Mouse (Mus musculus) neural tube, embryonic 11.5 days (tissue): ENCODE data around the gene Kiss1r. TPM values are rescaled to one million over a fixed set of nuclear protein-coding genes. Genes with fewer than 3 reads are reported as not detected.
"Not testable (repeated sequence)": the region's sequence is repeated elsewhere in the genome, so short reads cannot be mapped to it uniquely, and the experiment has no call there.

Experiments
- ATAC-seq: fragments of 200-750 bp; cut with Nextera tagmentation; 2 replicates; pipeline ENCODE4 v1.8.0; 2017; ENCODE audit warnings: moderate number of reproducible peaks, mild to moderate bottlenecking, moderate TSS enrichment, moderate library complexity; ENCODE audit not compliant: insufficient read depth, low FRiP score, low TSS enrichment
- DNase-seq: peaks from one replicate; pipeline ENCODE4 v3.0.0-alpha.2; 2015; ENCODE audit warnings: low spot score
- H3K27ac ChIP-seq: fragments of 300-500 bp; sonication (generic); 2 replicates; pipeline ENCODE4 v1.5.1; 2014; ENCODE audit warnings: low read depth, mild to moderate bottlenecking, low read length
- H3K27me3 ChIP-seq: fragments of 300-500 bp; sonication (generic); 2 replicates; pipeline ENCODE4 v1.6.1; 2014; ENCODE audit warnings: mild to moderate bottlenecking, low read length, mixed read lengths; ENCODE audit not compliant: control insufficient read depth, insufficient read depth
- H3K36me3 ChIP-seq: fragments of 300-500 bp; sonication (generic); 2 replicates; pipeline ENCODE4 v1.6.1; 2014; ENCODE audit warnings: mild to moderate bottlenecking, low read length, moderate library complexity, mixed read lengths; ENCODE audit not compliant: control insufficient read depth, insufficient read depth
- H3K4me1 ChIP-seq: fragments of 300-500 bp; sonication (generic); 2 replicates; pipeline ENCODE4 v1.6.1; 2014; ENCODE audit warnings: low read length, mixed read lengths; ENCODE audit not compliant: control insufficient read depth, insufficient read depth
- H3K4me2 ChIP-seq: fragments of 300-500 bp; sonication (generic); 2 replicates; pipeline ENCODE4 v1.6.1; 2014; ENCODE audit warnings: low read depth, mild to moderate bottlenecking, moderate library complexity
- H3K4me3 ChIP-seq: fragments of 300-500 bp; sonication (generic); 2 replicates; pipeline ENCODE4 v1.5.1; 2014; ENCODE audit warnings: low read depth, low read length
- H3K9ac ChIP-seq: fragments of 300-500 bp; sonication (generic); 2 replicates; pipeline ENCODE4 v1.6.1; 2014; ENCODE audit warnings: mild to moderate bottlenecking, low read length
- H3K9me3 ChIP-seq: fragments of 300-500 bp; sonication (generic); 2 replicates; pipeline ENCODE4 v1.6.1; 2016; ENCODE audit warnings: low read length; ENCODE audit not compliant: control insufficient read depth
- WGBS: fragments of 180-500 bp; shearing (Covaris S2); extraction: QIAGEN DNeasy Blood & Tissue Kit; methylation state at CpG from one replicate; pipeline ENCODE4 v1.1.7; 2014; 5-methylcytosine and 5-hydroxymethylcytosine counted together
- polyA plus RNA-seq: library from polyadenylated mRNA; unstranded; fragments of >200 nt; fragmentation: Nextera tagmentation; extraction: Ambion mirVana; gene quantifications from 2 replicates; pipeline ENCODE4 v1.2.1, GENCODE M21; 2014

Gene Kiss1r
- polyA plus RNA-seq, 1 experiment from 2014 or later = 0.80 TPM

DNA sequence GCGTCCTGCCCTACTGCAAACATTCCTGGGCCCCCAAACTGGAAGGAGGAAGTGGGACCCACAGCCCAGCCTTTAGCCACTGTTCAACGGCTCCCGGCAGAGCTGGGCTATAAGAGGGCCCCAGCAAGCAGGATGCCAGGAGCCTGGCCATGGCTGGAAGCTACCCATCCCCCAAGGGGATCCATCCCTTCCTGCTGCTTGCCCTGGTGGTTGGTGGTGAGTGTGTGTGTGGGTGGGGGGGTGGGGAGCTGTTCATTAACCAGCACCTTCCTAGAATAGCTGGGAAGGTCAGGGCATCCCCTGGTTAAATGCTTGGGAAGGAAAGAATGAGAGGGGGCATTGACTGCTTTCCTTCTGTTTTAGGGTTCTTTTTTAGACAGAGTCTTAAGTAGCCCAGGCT, 37.2 kb upstream of the Kiss1r start:
- Histone ChIP-seq H3K9ac (no peak overlapping the region), H3K27me3 (peaks cover 9% of the 10 kb centered on the region; the same call in 1 of the 2 replicates), H3K4me3 (no peak overlapping the region), H3K27ac (no peak overlapping the region), H3K36me3 (no peaks in the 10 kb centered on the region), H3K4me2 (no peak overlapping the region), H3K9me3 (no peaks in the 10 kb centered on the region), H3K4me1 (peaks cover 6% of the 10 kb centered on the region)
- WGBS = 43% methylated on average over 3 of the region's 3 CpGs
- no peak for ATAC-seq
- DNase-seq = no peak

DNA sequence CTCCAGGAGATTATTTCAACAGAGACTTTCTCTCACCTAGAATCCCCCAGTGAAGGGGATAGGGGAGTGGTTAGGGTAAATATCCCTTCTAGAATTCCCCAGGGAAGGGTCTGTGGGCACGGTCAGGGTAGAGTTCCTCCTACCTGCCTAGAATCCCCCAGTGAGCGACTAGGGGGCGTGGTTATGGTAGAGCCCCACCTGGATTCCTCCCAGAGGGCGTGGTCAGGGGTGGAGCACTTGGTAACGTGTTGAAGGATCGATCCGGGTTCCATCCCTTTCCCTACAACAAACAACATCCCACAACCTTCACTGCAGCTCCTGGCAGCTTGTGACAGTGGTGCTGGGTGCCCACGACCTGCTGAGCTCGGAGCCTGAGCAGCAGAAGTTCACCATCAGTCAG, 36.0 kb upstream of the Kiss1r start:
- no peak overlapping the region for H3K9ac ChIP-seq
- peaks cover 3% of the 10 kb centered on the region; the same call in 1 of the 2 replicates for H3K4me1 ChIP-seq
- WGBS = 17% methylated on average over 9 of the region's 9 CpGs
- no peak for ATAC-seq
- no peak for DNase-seq
- H3K27ac ChIP-seq = no peak overlapping the region
- H3K36me3 ChIP-seq = no peaks in the 10 kb centered on the region
- no peaks in the 10 kb centered on the region for H3K9me3 ChIP-seq
- H3K4me3 ChIP-seq = no peak overlapping the region
- peaks cover 9% of the 10 kb centered on the region; the same call in 1 of the 2 replicates for H3K27me3 ChIP-seq
- H3K4me2 ChIP-seq = no peak overlapping the region

DNA sequence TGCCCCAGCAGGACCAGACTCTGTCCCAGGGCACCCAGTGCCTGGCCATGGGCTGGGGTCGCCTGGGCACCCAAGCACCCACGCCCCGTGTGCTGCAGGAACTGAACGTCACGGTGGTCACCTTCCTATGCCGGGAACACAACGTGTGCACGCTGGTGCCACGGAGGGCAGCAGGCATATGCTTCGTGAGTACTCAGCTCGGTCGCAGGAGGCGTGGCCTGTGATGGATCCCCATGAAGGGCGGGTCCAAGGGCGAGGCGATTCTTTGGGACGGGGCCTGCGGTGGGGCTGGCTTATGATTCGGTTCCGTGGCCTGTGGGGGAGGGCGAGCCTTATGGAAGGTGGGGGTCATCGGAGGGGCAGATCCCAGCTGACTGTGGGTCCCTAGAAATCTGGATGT, 34.8 kb upstream of the Kiss1r start:
- no peak overlapping the region for H3K27ac ChIP-seq
- H3K4me1 ChIP-seq = peaks cover 3% of the 10 kb centered on the region; the same call in 1 of the 2 replicates
- H3K9me3 ChIP-seq = no peaks in the 10 kb centered on the region
- H3K36me3 ChIP-seq = no peaks in the 10 kb centered on the region
- DNase-seq (no peak), ATAC-seq (no peak)
- H3K9ac ChIP-seq = peak overlapping the region; percentile 32
- H3K4me2 ChIP-seq = peak overlapping the region; percentile 22
- peaks cover 9% of the 10 kb centered on the region; the same call in 1 of the 2 replicates for H3K27me3 ChIP-seq
- WGBS = 6% methylated on average over 22 of the region's 22 CpGs
- peak overlapping the region; percentile 13; the same call in 1 of the 2 replicates for H3K4me3 ChIP-seq

DNA sequence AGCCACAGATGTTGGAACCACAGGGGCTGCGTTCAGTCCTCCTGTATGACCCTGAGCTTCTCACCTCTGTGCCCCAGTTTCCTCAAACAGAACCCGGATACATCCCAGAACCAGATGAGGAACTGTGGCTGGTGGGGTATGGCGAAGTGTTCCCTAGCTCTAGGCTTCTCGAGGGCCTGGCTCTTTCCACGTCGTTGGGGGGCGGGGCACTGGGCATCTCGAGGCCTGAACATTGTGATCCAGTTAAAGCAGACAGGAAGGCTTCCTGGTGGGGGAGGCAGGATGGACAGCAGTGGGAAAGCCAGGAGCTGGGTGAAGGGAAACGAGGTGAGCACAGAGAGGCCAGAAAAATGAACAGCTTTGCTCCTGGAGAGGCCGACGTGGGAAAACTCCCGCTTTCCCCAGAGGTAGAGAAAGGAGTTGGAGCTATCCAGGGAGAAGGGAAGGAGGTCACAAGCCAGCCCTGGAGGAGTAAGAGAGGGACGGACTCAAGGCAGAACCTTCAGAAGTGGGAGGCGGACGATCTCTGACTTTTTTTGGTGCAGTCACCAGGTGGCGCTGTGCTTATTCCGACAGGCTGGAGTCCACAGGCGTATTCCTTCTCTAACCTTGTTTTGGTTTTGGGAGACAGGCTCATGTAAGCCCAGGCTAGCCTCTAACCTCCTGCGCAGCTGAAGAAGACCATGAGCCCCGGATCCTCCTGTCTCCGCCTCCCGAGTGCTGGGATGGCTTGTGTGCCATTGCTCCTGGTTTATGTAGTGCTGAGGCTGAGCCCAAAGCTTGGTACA, 33.3 kb upstream of the Kiss1r start:
- H3K27ac ChIP-seq = no peak overlapping the region
- peaks cover 9% of the 10 kb centered on the region; the same call in 1 of the 2 replicates for H3K27me3 ChIP-seq
- H3K4me3 ChIP-seq = no peak overlapping the region
- ATAC-seq (no peak), DNase-seq (peak; percentile 79)
- H3K9me3 ChIP-seq = no peaks in the 10 kb centered on the region
- no peak overlapping the region; the same call in 1 of the 2 replicates for H3K4me2 ChIP-seq
- no peak overlapping the region for H3K9ac ChIP-seq
- peaks cover 3% of the 10 kb centered on the region; the same call in 1 of the 2 replicates for H3K4me1 ChIP-seq
- H3K36me3 ChIP-seq = no peaks in the 10 kb centered on the region
- 14% methylated on average over 22 of the region's 22 CpGs for WGBS

DNA sequence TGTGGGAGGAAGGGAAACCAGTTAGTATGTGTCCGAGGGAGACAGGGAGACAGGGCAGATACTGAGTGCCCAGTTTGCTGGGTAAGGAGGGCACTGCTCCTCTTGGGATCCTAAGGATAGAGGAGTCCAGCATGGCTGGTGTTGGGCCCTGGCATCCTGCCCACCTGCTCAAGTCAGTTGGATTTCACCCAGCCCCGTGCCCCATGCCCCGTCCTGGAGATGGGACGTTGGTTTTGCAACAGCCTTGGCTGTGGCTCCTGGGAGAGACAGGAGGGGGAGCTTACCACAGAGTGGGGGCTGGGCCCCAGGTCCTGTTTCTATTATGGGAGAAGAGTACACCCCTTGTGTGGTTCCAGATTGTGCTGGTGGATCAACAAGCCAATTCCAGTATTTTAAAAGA, 32.3 kb upstream of the Kiss1r start:
- ATAC-seq = no peak
- WGBS = 69% methylated on average over 4 of the region's 4 CpGs
- H3K27ac ChIP-seq = no peak overlapping the region
- H3K36me3 ChIP-seq = no peaks in the 10 kb centered on the region
- peaks cover 9% of the 10 kb centered on the region; the same call in 1 of the 2 replicates for H3K27me3 ChIP-seq
- no peak for DNase-seq
- peaks cover 3% of the 10 kb centered on the region; the same call in 1 of the 2 replicates for H3K4me1 ChIP-seq
- no peak overlapping the region for H3K9ac ChIP-seq
- H3K9me3 ChIP-seq = no peaks in the 10 kb centered on the region
- no peak overlapping the region for H3K4me3 ChIP-seq
- no peak overlapping the region for H3K4me2 ChIP-seq

DNA sequence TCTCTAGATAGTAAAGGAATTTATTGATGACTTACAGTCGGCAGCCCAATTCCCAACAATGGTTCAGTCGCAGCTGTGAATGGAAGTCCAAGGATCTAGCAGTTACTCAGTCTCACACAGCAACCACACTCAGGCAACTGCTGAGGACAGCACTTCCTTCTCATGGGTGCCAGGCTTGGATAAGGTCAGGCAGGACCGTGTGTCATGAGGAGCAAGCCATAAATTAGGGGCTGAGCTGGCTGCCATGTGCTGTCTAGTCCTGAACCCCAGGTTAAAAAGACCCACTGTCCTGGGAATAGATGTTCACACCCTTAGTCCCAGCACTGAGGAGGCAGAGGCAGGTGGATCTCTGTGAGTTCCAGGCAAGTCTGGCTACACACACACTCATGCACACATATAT, 31.8 kb upstream of the Kiss1r start:
- 67% methylated on average over 2 of the region's 3 CpGs for WGBS
- not testable (repeated sequence) for H3K4me3 ChIP-seq, H3K36me3 ChIP-seq, H3K4me1 ChIP-seq, ATAC-seq, H3K9me3 ChIP-seq, H3K27ac ChIP-seq, H3K9ac ChIP-seq, H3K27me3 ChIP-seq, H3K4me2 ChIP-seq, DNase-seq

DNA sequence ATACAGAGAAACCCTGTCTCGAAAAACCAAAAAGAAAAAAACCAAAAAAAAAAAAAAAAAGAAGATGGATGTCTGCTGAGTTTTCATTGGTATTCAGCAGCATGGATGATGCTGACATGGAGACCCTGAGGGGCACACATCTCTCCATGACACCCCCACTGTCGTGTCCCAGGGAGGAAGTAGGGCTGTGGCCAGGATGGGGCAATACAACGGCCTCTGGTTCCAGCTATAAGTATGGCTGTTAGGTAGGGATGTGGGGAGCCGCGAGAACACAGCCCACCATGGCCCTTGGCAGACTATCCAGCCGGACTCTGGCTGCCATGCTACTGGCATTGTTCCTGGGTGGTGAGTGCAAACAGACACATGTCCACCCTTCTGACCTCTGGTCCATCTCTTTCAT, 30.7 kb upstream of the Kiss1r start, which contains the start of gene Elane:
Elane (plus strand) TSS at position 194 of the 400 bp plus-strand sequence.
- no peaks in the 10 kb centered on the region for H3K36me3 ChIP-seq
- H3K9me3 ChIP-seq = no peaks in the 10 kb centered on the region
- H3K27ac ChIP-seq = no peak within 1 kb of the TSS
- H3K4me3 ChIP-seq = no peak within 1 kb of the TSS
- peaks cover 9% of the 10 kb centered on the region; the same call in 1 of the 2 replicates for H3K27me3 ChIP-seq
- WGBS = 89% methylated on average over 6 of the region's 6 CpGs
- no peak for DNase-seq
- ATAC-seq = no peak
- no peak within 1 kb of the TSS for H3K4me2 ChIP-seq
- H3K4me1 ChIP-seq = peaks cover 3% of the 10 kb centered on the region; the same call in 1 of the 2 replicates
- no peak within 1 kb of the TSS for H3K9ac ChIP-seq

DNA sequence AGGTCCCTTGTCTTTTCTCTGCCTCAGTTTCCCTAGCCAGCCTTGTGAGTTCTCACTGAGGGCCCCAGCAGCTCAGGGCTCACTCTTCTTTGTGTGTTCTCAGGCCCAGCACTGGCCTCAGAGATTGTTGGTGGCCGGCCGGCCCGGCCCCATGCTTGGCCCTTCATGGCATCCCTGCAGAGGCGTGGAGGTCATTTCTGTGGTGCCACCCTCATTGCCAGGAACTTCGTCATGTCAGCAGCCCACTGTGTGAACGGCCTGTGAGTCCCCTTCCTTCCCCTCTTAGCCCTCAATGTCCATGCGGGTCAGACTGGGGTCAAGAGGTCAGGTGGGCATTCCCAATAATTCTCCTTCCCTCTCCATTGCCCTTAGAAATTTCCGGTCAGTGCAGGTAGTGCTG, 30.2 kb upstream of the Kiss1r start:
- Histone ChIP-seq H3K36me3 (no peaks in the 10 kb centered on the region), H3K4me1 (peaks cover 3% of the 10 kb centered on the region; the same call in 1 of the 2 replicates), H3K27me3 (peaks cover 9% of the 10 kb centered on the region; the same call in 1 of the 2 replicates), H3K4me2 (no peak overlapping the region), H3K9me3 (no peaks in the 10 kb centered on the region), H3K27ac (no peak overlapping the region), H3K9ac (no peak overlapping the region), H3K4me3 (no peak overlapping the region)
- 76% methylated on average over 8 of the region's 8 CpGs for WGBS
- no peak for ATAC-seq
- no peak for DNase-seq

DNA sequence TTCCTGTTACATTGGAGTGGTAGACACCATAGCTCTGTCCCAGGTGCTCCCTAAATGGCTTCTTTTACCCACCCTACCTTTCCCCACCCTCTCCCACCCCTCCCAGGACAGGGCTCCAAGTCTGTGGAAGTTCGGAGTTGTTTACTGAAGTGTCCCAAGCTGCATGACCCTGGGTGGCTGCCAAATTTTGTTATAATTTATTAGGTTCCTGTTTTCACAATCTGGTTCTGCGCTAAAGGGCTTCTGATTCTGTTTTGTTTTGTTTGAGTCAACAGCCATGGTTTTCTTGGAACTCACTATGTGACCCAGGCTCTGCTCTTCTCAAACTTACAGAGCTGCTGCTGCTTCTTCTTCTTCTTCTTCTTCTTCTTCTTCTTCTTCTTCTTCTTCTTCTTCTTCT, 27.4 kb upstream of the Kiss1r start:
- ATAC-seq (no peak), DNase-seq (no peak)
- Histone ChIP-seq H3K4me1 (no peaks in the 10 kb centered on the region), H3K9me3 (no peaks in the 10 kb centered on the region), H3K27ac (no peak overlapping the region), H3K4me2 (no peak overlapping the region), H3K27me3 (no peaks in the 10 kb centered on the region), H3K4me3 (no peak overlapping the region), H3K36me3 (no peaks in the 10 kb centered on the region; the same call in 1 of the 2 replicates), H3K9ac (no peak overlapping the region)
- 90% methylated on average over 2 of the region's 2 CpGs for WGBS
